Mouse (Mus musculus): ENCODE measurements around the gene Mcoln1. TPM values are rescaled to one million over a fixed set of nuclear protein-coding genes. Genes with fewer than 3 reads are reported as not detected.

Gene Mcoln1
- polyA plus RNA-seq (2015; fragmentation: Nextera tagmentation; extraction: Ambion mirVana), result 19.8 and 19.9 TPM in 2 replicates

DNA sequence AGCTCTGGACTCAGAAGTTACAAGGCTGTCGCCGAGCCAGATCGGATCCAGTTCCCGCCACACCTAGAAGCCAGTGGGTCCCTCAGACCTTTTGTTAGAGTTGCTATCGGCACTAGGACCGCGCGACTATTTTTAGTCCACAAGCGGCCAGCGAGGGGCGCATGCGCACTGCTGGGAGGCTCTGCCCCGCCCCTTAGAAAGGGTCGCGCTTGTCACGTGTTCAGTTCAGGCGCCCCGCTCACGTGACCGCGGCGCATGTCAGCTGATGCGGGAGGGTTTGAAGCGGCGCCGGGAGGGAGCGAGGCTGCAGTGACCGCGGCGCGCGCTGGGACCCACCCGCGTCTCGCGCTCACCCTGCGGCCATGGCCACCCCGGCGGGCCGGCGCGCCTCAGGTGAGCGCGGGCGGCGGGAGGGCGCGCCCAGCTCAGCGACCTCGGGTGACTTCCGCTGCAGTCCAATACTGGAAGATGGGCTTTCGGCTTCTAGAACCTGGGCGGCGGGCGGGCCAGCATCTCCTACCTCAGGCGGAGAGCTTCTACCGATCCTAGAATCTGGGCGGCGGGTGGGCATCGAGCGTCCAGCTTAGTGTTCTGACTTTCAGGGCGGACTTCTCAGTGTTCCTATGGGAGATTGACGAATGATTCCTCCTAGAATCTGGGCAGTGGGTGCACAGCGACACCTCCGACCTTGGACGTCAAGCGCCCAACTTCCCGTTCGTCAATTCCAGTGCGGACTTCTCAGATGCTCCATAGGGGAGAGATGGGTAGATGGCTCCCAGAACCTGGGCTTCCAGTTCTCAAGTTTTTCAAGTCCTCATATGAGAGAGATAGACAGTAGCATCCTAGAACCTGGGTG, at the start of gene Mcoln1:
Mcoln1 (plus strand) TSS at position 223 of the 856 bp plus-strand sequence.
- WGBS (ENCODE audit: insufficient replicate concordance), result under 1% methylated on average over 70 of the region's 70 CpGs
- ATAC-seq (ENCODE audit: low read depth) (peak; percentile 92), DNase-seq (peak; percentile 98)
- peaks cover 35% of the 10 kb centered on the region for H3K4me1 ChIP-seq (replicated peaks)
- peak within 1 kb of the TSS; percentile 85 for H3K27ac ChIP-seq
- peak within 1 kb of the TSS; percentile 82 for H3K4me3 ChIP-seq (replicated peaks)
- peak within 1 kb of the TSS; percentile 93 for H3K9ac ChIP-seq
- peak within 1 kb of the TSS; percentile 95 for H3K4me2 ChIP-seq
- H3K36me3 ChIP-seq, result peaks cover 17% of the 10 kb centered on the region
- no peaks in the 10 kb centered on the region for H3K27me3 ChIP-seq
- no peaks in the 10 kb centered on the region; the same call in 1 of the 2 replicates for H3K9me3 ChIP-seq (replicated peaks)

DNA sequence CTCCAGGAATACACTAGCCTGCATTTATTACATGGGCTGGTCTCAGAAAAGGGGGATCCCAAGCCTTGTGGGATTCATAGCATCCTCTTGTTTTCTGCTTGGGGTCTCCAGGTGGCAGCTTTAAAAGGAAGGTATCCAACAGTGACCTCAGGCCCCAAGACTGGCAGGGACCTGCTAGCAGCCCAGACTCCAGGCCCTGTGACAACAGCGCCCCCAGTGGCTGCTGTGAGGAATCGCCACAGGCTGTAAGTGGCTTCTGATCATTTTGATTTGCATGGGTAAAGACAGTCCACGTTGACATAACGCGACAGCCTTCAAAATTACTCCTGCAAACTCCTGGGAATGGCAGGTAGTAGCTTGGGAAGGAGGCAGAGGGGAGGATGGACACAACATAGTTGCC, 49.6 kb upstream of the Mcoln1 start:
- H3K4me2 ChIP-seq, result no peak overlapping the region
- H3K9ac ChIP-seq, result no peak overlapping the region
- no peaks in the 10 kb centered on the region for H3K27me3 ChIP-seq
- 31% methylated on average over 5 of the region's 5 CpGs for WGBS (ENCODE audit: insufficient replicate concordance)
- no peaks in the 10 kb centered on the region for H3K9me3 ChIP-seq (replicated peaks)
- peaks cover 86% of the 10 kb centered on the region for H3K36me3 ChIP-seq
- no peak overlapping the region for H3K4me3 ChIP-seq (replicated peaks)
- ATAC-seq (ENCODE audit: low read depth) (peak; percentile 50; the same call in 1 of the 2 replicates), DNase-seq (peak; percentile 28)
- no peak overlapping the region for H3K27ac ChIP-seq
- no peaks in the 10 kb centered on the region for H3K4me1 ChIP-seq (replicated peaks)

DNA sequence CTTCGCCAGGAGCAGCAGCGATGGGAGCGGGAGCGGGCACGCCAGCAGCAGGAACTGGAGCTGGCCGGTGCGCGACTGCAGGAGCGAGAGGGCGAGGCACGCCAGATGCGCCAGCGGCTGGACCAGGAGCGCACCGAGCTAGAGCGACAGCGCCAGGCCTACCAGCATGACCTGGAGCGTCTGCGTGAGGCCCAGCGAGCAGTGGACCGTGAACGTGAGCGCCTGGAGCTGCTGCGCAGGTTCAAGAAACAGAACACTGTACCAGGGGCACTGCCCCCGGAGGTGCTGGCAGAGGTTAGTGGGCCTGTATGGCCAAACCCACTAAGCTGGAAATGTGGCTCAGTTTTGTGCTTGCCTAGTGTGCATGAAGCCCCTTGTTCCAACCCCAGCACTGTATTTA, 48.3 kb upstream of the Mcoln1 start:
- WGBS (ENCODE audit: insufficient replicate concordance), result 90% methylated on average over 25 of the region's 25 CpGs
- Histone ChIP-seq H3K4me3 (replicated peaks) (no peak overlapping the region), H3K27ac (no peak overlapping the region), H3K9me3 (replicated peaks) (no peaks in the 10 kb centered on the region), H3K4me1 (replicated peaks) (no peaks in the 10 kb centered on the region), H3K27me3 (no peaks in the 10 kb centered on the region), H3K4me2 (no peak overlapping the region), H3K36me3 (peaks cover 89% of the 10 kb centered on the region), H3K9ac (no peak overlapping the region)
- DNase-seq (no peak), ATAC-seq (ENCODE audit: low read depth) (no peak)

DNA sequence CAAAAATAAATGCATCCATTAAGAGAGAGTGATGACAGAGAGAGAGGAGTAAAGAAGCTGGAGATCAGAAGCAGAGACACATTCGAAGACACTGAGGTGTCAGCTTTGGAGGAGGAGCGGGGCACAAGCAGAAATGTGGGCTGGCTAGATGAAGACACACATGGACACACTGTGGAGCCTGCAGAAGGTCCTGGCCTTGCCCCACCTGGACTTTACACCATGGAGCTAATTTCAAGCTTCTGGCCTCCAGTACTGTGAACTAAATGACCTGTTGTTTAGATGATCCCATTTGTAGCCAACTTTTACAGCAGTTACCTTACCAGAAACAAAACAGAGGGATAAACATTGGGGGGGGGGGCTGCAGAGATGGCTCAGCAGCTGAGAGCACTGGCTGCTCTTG, 37.0 kb upstream of the Mcoln1 start:
- WGBS (ENCODE audit: insufficient replicate concordance), result 69% methylated on average over 2 of the region's 2 CpGs
- H3K36me3 ChIP-seq, result 0 out of 2 replicates have a peak, but pooled peaks cover 3% of the 10 kb centered on the region
- H3K9me3 ChIP-seq (replicated peaks), result no peaks in the 10 kb centered on the region
- no peak overlapping the region for H3K27ac ChIP-seq
- H3K4me1 ChIP-seq (replicated peaks), result peaks cover 20% of the 10 kb centered on the region
- no peak overlapping the region for H3K4me3 ChIP-seq (replicated peaks)
- DNase-seq (no peak), ATAC-seq (ENCODE audit: low read depth) (no peak)
- H3K4me2 ChIP-seq, result no peak overlapping the region
- H3K27me3 ChIP-seq, result no peaks in the 10 kb centered on the region
- H3K9ac ChIP-seq, result no peak overlapping the region

DNA sequence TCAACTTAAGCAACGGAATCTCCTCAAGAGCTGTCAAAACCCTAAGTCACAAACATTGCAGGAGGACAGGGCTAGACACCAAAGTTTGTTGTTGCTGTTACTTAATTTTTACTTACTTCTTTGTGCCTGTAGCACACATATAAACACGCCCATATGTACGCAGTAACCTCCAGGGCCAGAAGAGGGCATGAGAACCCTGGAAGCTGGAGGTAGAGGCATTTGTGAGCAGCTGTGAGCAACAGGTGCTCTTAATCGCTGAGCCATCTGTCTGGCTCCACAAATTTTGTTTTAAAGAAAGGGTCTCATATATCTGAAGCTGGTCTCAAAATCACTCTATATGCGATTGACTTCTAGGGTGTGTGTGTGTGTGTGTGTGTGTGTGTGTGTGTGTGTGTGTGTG, 35.9 kb upstream of the Mcoln1 start:
- H3K4me3 ChIP-seq (replicated peaks), result no peak overlapping the region
- H3K9ac ChIP-seq, result no peak overlapping the region
- ATAC-seq (ENCODE audit: low read depth), result no peak
- no peaks in the 10 kb centered on the region for H3K27me3 ChIP-seq
- no peak overlapping the region for H3K27ac ChIP-seq
- 47% methylated on average over 5 of the region's 5 CpGs for WGBS (ENCODE audit: insufficient replicate concordance)
- no peaks in the 10 kb centered on the region for H3K36me3 ChIP-seq
- no peaks in the 10 kb centered on the region for H3K9me3 ChIP-seq (replicated peaks)
- peaks cover 21% of the 10 kb centered on the region for H3K4me1 ChIP-seq (replicated peaks)
- DNase-seq, result peak; percentile 28
- H3K4me2 ChIP-seq, result no peak overlapping the region

DNA sequence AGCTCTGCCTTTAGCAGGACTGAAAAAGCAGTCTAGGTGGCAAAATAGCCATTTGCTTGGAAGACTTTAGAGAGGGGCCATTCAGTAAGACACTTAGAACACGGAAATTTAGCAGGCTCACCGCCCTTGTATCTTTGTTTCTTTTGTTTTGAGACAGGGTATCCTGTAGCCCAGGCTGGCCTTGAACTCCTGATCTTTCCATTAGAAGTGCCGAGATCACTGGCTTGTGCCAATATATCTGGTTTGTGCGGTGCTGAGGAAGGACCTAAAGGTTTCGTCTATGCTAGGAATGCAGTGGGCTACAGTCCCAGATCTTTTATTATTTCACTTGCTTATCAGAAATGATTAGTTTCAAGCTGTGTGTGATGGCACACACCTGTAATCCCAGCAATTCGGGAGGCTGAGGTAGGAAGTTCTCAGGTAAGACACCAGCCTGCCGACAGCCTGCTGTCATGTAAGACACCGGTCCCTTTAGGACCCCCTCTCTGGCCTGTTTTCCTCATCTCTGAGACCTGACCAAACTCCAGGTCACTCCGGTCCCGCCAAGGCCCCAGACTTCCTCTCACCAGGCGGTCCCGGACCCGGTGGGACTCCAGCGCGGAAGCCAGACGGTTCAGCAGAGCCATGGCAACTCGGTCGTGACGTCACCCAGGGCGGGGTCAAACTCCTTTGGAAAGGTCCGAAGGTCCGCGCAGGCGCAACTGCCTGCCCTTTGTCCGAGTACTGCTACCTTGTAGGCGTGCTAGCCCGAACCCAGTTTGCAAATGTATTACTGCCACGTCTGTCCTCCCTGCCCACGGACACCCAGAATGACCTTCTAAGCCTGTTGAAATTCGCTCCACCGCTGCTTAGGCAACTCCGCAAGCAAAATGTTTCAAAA, 33.0 kb upstream of the Mcoln1 start, which contains the start of gene Pex11g:
Pex11g (minus strand) TSS at position 675 of the 880 bp plus-strand sequence.
- H3K9ac ChIP-seq, result peak within 1 kb of the TSS; percentile 67
- no peaks in the 10 kb centered on the region for H3K36me3 ChIP-seq
- H3K4me1 ChIP-seq (replicated peaks), result peaks cover 19% of the 10 kb centered on the region
- peak within 1 kb of the TSS; percentile 80 for H3K4me2 ChIP-seq
- ATAC-seq (ENCODE audit: low read depth), result peak; percentile 91
- peak within 1 kb of the TSS; percentile 64 for H3K4me3 ChIP-seq (replicated peaks)
- no peaks in the 10 kb centered on the region for H3K27me3 ChIP-seq
- peak within 1 kb of the TSS; percentile 51 for H3K27ac ChIP-seq
- no peaks in the 10 kb centered on the region for H3K9me3 ChIP-seq (replicated peaks)
- peak; percentile 93 for DNase-seq
- WGBS (ENCODE audit: insufficient replicate concordance), result 6% methylated on average over 32 of the region's 32 CpGs

DNA sequence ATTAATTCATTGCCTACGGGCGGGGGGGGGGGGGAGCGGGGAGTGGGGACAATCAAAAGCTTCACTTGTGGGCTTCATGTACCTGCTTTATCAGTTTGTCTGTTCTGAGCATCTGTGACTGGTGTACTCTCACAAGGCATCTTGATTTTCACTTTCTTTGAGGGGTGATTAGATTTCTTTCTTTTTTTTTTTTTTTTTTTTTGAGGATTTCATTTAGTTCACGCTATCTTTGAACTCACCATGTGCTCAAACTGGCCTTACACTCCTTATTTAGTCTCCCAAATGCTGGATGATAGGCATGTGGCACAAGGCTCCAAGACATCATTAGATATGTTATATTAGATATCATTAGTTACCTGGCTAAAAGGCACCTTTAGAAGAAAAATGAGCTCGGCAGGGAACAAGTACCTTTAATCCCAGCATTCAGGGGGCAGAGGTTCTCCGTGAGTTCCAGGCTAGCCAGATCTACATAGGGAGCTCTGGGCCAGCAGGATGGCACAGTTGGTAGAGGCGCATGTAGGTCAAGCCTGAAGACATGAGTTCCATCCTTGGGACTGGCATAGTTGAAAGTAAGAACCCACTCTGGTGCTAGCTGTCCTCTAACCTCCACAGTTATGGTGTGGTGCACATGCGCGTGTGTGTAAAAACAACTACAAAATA, 32.2 kb upstream of the Mcoln1 start:
- Histone ChIP-seq H3K9ac (peak overlapping the region; percentile 67), H3K4me1 (replicated peaks) (peaks cover 19% of the 10 kb centered on the region), H3K36me3 (no peaks in the 10 kb centered on the region), H3K27me3 (no peaks in the 10 kb centered on the region), H3K9me3 (replicated peaks) (no peaks in the 10 kb centered on the region), H3K27ac (peak overlapping the region; percentile 39; the same call in 1 of the 2 replicates), H3K4me3 (replicated peaks) (peak overlapping the region; percentile 64), H3K4me2 (peak overlapping the region; percentile 80)
- WGBS (ENCODE audit: insufficient replicate concordance), result 48% methylated on average over 9 of the region's 9 CpGs
- DNase-seq (no peak), ATAC-seq (ENCODE audit: low read depth) (no peak)

DNA sequence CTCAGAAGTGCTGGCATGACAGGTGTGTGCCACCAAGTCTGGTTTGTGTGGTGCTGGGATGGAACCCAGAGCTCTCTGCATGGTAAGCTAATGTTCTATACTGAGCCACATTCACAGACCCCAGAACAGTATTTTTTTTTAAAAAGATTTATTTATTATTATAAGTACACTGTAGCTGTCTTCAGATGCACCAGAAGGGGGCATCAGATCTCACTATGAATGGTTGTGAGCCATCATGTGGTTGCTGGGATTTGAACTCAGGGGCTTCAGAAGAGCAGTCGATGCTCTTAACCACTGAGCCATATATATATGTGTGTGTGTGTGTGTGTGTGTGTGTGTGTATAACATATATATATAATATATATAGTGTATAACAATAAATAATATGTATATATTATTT, 31.4 kb upstream of the Mcoln1 start:
- H3K4me1 ChIP-seq (replicated peaks), result peaks cover 19% of the 10 kb centered on the region
- no peak for DNase-seq

DNA sequence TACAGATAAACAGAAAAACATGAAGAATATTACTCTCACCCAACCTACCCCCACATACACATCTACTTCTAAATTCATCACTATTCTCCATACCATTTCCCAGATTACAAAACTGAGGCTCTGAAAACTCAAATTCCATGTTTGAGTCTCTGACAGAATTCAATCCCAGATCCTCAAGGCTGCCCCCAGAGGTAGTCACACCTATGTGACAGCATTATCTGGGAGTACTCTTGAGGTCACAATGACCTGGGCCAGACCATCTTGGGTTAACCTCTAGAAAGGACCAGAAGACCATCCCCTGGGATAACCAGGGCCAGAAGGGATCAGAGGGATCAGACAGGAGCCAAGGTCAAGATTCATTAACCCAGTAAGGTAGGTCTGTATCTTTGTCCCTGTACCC, 29.7 kb upstream of the Mcoln1 start, which contains the start of gene Tex45:
Tex45 (plus strand) TSS at position 301 of the 400 bp plus-strand sequence.
- Histone ChIP-seq H3K9ac (no peak within 1 kb of the TSS), H3K4me1 (replicated peaks) (peaks cover 19% of the 10 kb centered on the region), H3K4me3 (replicated peaks) (no peak within 1 kb of the TSS), H3K4me2 (no peak within 1 kb of the TSS), H3K9me3 (replicated peaks) (no peaks in the 10 kb centered on the region), H3K36me3 (no peaks in the 10 kb centered on the region), H3K27me3 (peaks cover 3% of the 10 kb centered on the region), H3K27ac (no peak within 1 kb of the TSS)
- ATAC-seq (ENCODE audit: low read depth) (no peak), DNase-seq (no peak)

More for the DNA sequence above, 31.4 kb upstream of the Mcoln1 start:
- no peaks in the 10 kb centered on the region for H3K9me3 ChIP-seq (replicated peaks)
- H3K27me3 ChIP-seq, result no peaks in the 10 kb centered on the region
- no peak overlapping the region for H3K27ac ChIP-seq
- WGBS (ENCODE audit: insufficient replicate concordance), result 74% methylated on average over 1 of the region's 1 CpGs
- H3K36me3 ChIP-seq, result no peaks in the 10 kb centered on the region
- no peak for ATAC-seq (ENCODE audit: low read depth)
- no peak overlapping the region for H3K4me2 ChIP-seq
- no peak overlapping the region for H3K4me3 ChIP-seq (replicated peaks)
- no peak overlapping the region for H3K9ac ChIP-seq

DNA sequence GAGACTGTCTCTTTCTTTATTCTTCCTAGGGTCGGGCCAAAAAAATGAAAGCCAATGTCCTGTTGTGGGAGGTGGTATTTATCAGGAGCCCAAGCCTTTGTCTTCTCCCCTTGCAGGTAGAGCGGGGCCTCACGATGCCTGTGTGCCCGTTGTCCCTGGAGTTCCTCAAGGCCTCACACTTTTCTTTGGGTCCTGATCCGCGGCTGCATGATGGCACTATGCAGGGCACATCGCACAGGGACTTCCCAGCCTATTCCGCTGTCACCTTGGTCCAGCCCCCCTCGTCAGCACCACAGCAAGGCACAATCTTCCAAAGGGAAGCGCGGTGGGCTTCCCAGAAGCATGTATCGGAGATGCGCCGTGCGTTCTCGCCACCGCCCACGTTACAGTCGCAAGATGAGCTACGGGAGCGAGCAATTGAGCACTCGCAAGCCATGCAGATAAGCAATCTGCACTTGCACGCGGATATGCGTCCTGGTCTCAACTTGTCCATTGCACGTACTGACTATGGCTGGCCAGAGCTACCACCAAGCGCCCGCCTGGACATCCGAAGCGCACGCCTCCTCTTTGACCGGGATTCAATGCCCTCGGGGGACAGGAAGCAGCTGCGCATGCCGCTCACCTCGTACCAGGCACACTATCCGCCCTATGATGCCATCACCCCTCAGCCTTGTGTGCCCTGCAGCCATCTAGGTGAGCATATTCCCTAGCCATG, 24.4 kb upstream of the Mcoln1 start:
- DNase-seq (no peak), ATAC-seq (ENCODE audit: low read depth) (no peak)
- Histone ChIP-seq H3K4me1 (replicated peaks) (peaks cover 5% of the 10 kb centered on the region; the same call in 1 of the 2 replicates), H3K9me3 (replicated peaks) (no peaks in the 10 kb centered on the region), H3K4me3 (replicated peaks) (peak overlapping the region; percentile 19; the same call in 1 of the 2 replicates), H3K27me3 (peaks cover 24% of the 10 kb centered on the region), H3K4me2 (peak overlapping the region; percentile 48), H3K36me3 (no peaks in the 10 kb centered on the region), H3K27ac (no peak overlapping the region), H3K9ac (no peak overlapping the region)
- 24% methylated on average over 37 of the region's 37 CpGs for WGBS (ENCODE audit: insufficient replicate concordance)

All from liver, embryonic 13.5 days (tissue).